Mouse (Mus musculus) hindbrain, postnatal 0 days (tissue): ENCODE data around the gene St3gal6. TPM values are rescaled to one million over a fixed set of nuclear protein-coding genes. Genes with fewer than 3 reads are reported as not detected.
A peak's percentile ranks its signal among the peaks of the same experiment; 100 is the strongest.

Experiments
- ATAC-seq: fragments of 200-750 bp; cut with Nextera tagmentation; 2 replicates; pipeline ENCODE4 v1.8.0; 2017; ENCODE audit warnings: mild to moderate bottlenecking, moderate TSS enrichment, moderate library complexity
- DNase-seq: peaks from one replicate; pipeline ENCODE4 v3.0.0-alpha.2; 2015; ENCODE audit warnings: low spot score
- H3K27ac ChIP-seq: fragments of 300-500 bp; sonication (generic); 2 replicates; pipeline ENCODE4 v1.5.1; 2014; ENCODE audit warnings: mild to moderate bottlenecking
- H3K27me3 ChIP-seq: fragments of 300-500 bp; sonication (generic); 2 replicates; pipeline ENCODE4 v1.6.1; 2014; ENCODE audit warnings: low read length, mixed read lengths; ENCODE audit not compliant: insufficient read depth
- H3K36me3 ChIP-seq: fragments of 300-500 bp; sonication (generic); 2 replicates; pipeline ENCODE4 v1.6.1; 2014; ENCODE audit warnings: low read length, mixed read lengths; ENCODE audit not compliant: insufficient read depth
- H3K4me1 ChIP-seq: fragments of 300-500 bp; sonication (generic); 2 replicates; pipeline ENCODE4 v1.6.1; 2014; ENCODE audit warnings: antibody characterized with exemption, low read length, mixed read lengths; ENCODE audit not compliant: insufficient read depth
- H3K4me2 ChIP-seq: fragments of 300-500 bp; sonication (generic); 2 replicates; pipeline ENCODE4 v1.6.1; 2014; ENCODE audit warnings: low read depth, mild to moderate bottlenecking, low read length, moderate library complexity, mixed read lengths
- H3K4me3 ChIP-seq: fragments of 300-500 bp; sonication (generic); 2 replicates; pipeline ENCODE4 v1.5.1; 2014; ENCODE audit warnings: low read length
- H3K9ac ChIP-seq: fragments of 300-500 bp; sonication (generic); replicated peaks from 2 replicates; pipeline ENCODE4 v1.6.1; 2014; ENCODE audit warnings: mild to moderate bottlenecking, low read length, moderate library complexity, mixed read lengths
- H3K9me3 ChIP-seq: fragments of 300-500 bp; sonication (generic); 2 replicates; pipeline ENCODE4 v1.6.1; 2016; ENCODE audit warnings: low read length, mixed read lengths
- CTCF ChIP-seq: IDR thresholded peaks from 2 replicates; pipeline ENCODE4 v1.5.1; 2016; ENCODE audit warnings: antibody characterized with exemption, control low read depth, low read depth
- WGBS: fragments of 180-500 bp; shearing (Covaris S2); extraction: QIAGEN DNeasy Blood & Tissue Kit; methylation state at CpG from one replicate; pipeline ENCODE4 v1.1.7; 2014; 5-methylcytosine and 5-hydroxymethylcytosine counted together
- polyA plus RNA-seq: library from polyadenylated mRNA; unstranded; fragments of >200 nt; fragmentation: Nextera tagmentation; extraction: Ambion mirVana; gene quantifications from 2 replicates; pipeline ENCODE4 v1.2.1, GENCODE M21; 2015
- total RNA-seq: library from RNA; depleted of rRNA; stranded (reverse); fragments of >200 nt; gene quantifications from 2 replicates; pipeline ENCODE4 v1.2.3, GENCODE M21; 2014

The St3gal6 gene
- total and polyA plus RNA-seq, 2 experiments from 2014 or later: 10.8 to 18.5 TPM

GRCm38 (mm10) chr16:58455118-58455517, 68.9 kb downstream of the St3gal6 start:
- no peak for DNase-seq
- TF ChIP-seq CTCF: no peak

GRCm38 (mm10) chr16:58454617-58455016, 69.4 kb downstream of the St3gal6 start:
- Histone ChIP-seq H3K9me3 (no peaks in the 10 kb centered on the region), H3K27me3 (no peaks in the 10 kb centered on the region), H3K4me3 (no peak overlapping the region), H3K36me3 (0 out of 2 replicates have a peak, but pooled peaks cover 5% of the 10 kb centered on the region), H3K9ac (no peak overlapping the region), H3K4me2 (no peak overlapping the region), H3K27ac (no peak overlapping the region), H3K4me1 (no peaks in the 10 kb centered on the region)
- peak; percentile 55 for DNase-seq
- ATAC-seq: no peak
- peak; percentile 83 for TF ChIP-seq CTCF
- WGBS: 68% methylated on average over 8 of the region's 8 CpGs

More at GRCm38 (mm10) chr16:58455118-58455517, 68.9 kb downstream of the St3gal6 start:
- no peak overlapping the region for H3K4me2 ChIP-seq
- WGBS: 88% methylated on average over 5 of the region's 5 CpGs
- no peak for ATAC-seq
- no peaks in the 10 kb centered on the region for H3K27me3 ChIP-seq
- H3K9me3 ChIP-seq: no peaks in the 10 kb centered on the region
- no peak overlapping the region for H3K27ac ChIP-seq
- no peaks in the 10 kb centered on the region for H3K4me1 ChIP-seq
- H3K4me3 ChIP-seq: no peak overlapping the region
- H3K9ac ChIP-seq: no peak overlapping the region
- H3K36me3 ChIP-seq: 0 out of 2 replicates have a peak, but pooled peaks cover 5% of the 10 kb centered on the region

GRCm38 (mm10) chr16:58453820-58454219, 70.2 kb downstream of the St3gal6 start:
- Histone ChIP-seq H3K4me1 (no peaks in the 10 kb centered on the region), H3K27ac (no peak overlapping the region), H3K9ac (no peak overlapping the region), H3K4me3 (no peak overlapping the region), H3K9me3 (no peaks in the 10 kb centered on the region), H3K27me3 (no peaks in the 10 kb centered on the region), H3K4me2 (no peak overlapping the region), H3K36me3 (0 out of 2 replicates have a peak, but pooled peaks cover 5% of the 10 kb centered on the region)
- no peak for DNase-seq
- TF ChIP-seq CTCF: no peak
- ATAC-seq: no peak

- ATAC-seq (no peak), DNase-seq (no peak)
- 67% methylated on average over 3 of the region's 3 CpGs for WGBS
These were observed 70.9 kb downstream of the St3gal6 start for GRCm38 (mm10) chr16:58453138-58453537.

GRCm38 (mm10) chr16:58451647-58452046, 72.4 kb downstream of the St3gal6 start:
- Histone ChIP-seq H3K4me1 (no peaks in the 10 kb centered on the region), H3K4me2 (no peak overlapping the region), H3K4me3 (no peak overlapping the region), H3K27me3 (no peaks in the 10 kb centered on the region), H3K9ac (no peak overlapping the region), H3K9me3 (no peaks in the 10 kb centered on the region), H3K27ac (no peak overlapping the region), H3K36me3 (peaks cover 9% of the 10 kb centered on the region; the same call in 1 of the 2 replicates)
- DNase-seq: no peak
- peak; percentile 45; the same call in 1 of the 2 replicates for TF ChIP-seq CTCF
- no peak for ATAC-seq
- WGBS: 93% methylated on average over 5 of the region's 5 CpGs

More at GRCm38 (mm10) chr16:58453138-58453537, 70.9 kb downstream of the St3gal6 start:
- Histone ChIP-seq H3K4me2 (no peak overlapping the region), H3K4me3 (no peak overlapping the region), H3K9ac (no peak overlapping the region), H3K27me3 (no peaks in the 10 kb centered on the region), H3K27ac (no peak overlapping the region), H3K36me3 (0 out of 2 replicates have a peak, but pooled peaks cover 5% of the 10 kb centered on the region), H3K9me3 (no peaks in the 10 kb centered on the region), H3K4me1 (no peaks in the 10 kb centered on the region)
- TF ChIP-seq CTCF: no peak

GRCm38 (mm10) chr16:58450648-58451047, 73.4 kb downstream of the St3gal6 start:
- WGBS: 78% methylated on average over 6 of the region's 6 CpGs
- no peak for DNase-seq
- H3K4me3 ChIP-seq: no peak overlapping the region
- no peaks in the 10 kb centered on the region for H3K9me3 ChIP-seq
- no peak overlapping the region for H3K9ac ChIP-seq
- no peaks in the 10 kb centered on the region for H3K4me1 ChIP-seq
- ATAC-seq: no peak
- H3K27me3 ChIP-seq: no peaks in the 10 kb centered on the region
- no peak overlapping the region for H3K4me2 ChIP-seq
- TF ChIP-seq CTCF: peak; percentile 26
- peaks cover 9% of the 10 kb centered on the region; the same call in 1 of the 2 replicates for H3K36me3 ChIP-seq
- H3K27ac ChIP-seq: no peak overlapping the region

GRCm38 (mm10) chr16:58449073-58449472, 75.0 kb downstream of the St3gal6 start:
- 93% methylated on average over 4 of the region's 4 CpGs for WGBS
- Histone ChIP-seq H3K27me3 (no peaks in the 10 kb centered on the region), H3K9ac (no peak overlapping the region), H3K4me2 (no peak overlapping the region), H3K4me1 (no peaks in the 10 kb centered on the region), H3K4me3 (no peak overlapping the region), H3K9me3 (no peaks in the 10 kb centered on the region), H3K36me3 (peaks cover 9% of the 10 kb centered on the region; the same call in 1 of the 2 replicates), H3K27ac (no peak overlapping the region)
- TF ChIP-seq CTCF: no peak
- DNase-seq (no peak), ATAC-seq (no peak)
